Mouse (Mus musculus) forebrain, embryonic 12.5 days (tissue): ENCODE measurements at regions not wholly inside any gene's neighbourhood (a gene's known extent, or its start where the extent isn't known, plus 50 kb on each side); places are given as distances from the start of the nearest gene placed in this dataset.

ENCODE experiments used
- ATAC-seq: fragments of 200-750 bp; cut with Nextera tagmentation; 2 replicates; pipeline ENCODE4 v1.8.0; 2017; ENCODE audit warnings: moderate TSS enrichment; ENCODE audit not compliant: low FRiP score
- H3K27ac ChIP-seq: fragments of 300-500 bp; sonication (generic); 2 replicates; pipeline ENCODE4 v1.5.1; 2016; ENCODE audit warnings: mild to moderate bottlenecking
- H3K27me3 ChIP-seq: fragments of 300-500 bp; sonication (generic); 2 replicates; pipeline ENCODE4 v1.6.1; 2016; ENCODE audit warnings: mild to moderate bottlenecking
- H3K36me3 ChIP-seq: fragments of 300-500 bp; sonication (generic); replicated peaks from 2 replicates; pipeline ENCODE4 v1.6.1; 2016; ENCODE audit warnings: mild to moderate bottlenecking
- H3K4me1 ChIP-seq: fragments of 300-500 bp; sonication (generic); 2 replicates; pipeline ENCODE4 v1.6.1; 2016
- H3K4me2 ChIP-seq: fragments of 300-500 bp; sonication (generic); 2 replicates; pipeline ENCODE4 v1.6.1; 2016; ENCODE audit warnings: mild to moderate bottlenecking, moderate library complexity
- H3K4me3 ChIP-seq: fragments of 300-500 bp; sonication (generic); replicated peaks from 2 replicates; pipeline ENCODE4 v1.5.1; 2016; ENCODE audit warnings: mild to moderate bottlenecking
- H3K9ac ChIP-seq: fragments of 300-500 bp; sonication (generic); 2 replicates; pipeline ENCODE4 v1.6.1; 2016; ENCODE audit warnings: mild to moderate bottlenecking
- H3K9me3 ChIP-seq: fragments of 300-500 bp; sonication (generic); 2 replicates; pipeline ENCODE4 v1.6.1; 2016
- WGBS: fragments of 180-500 bp; shearing (Covaris S2); methylation state at CpG from one replicate; pipeline ENCODE4 v1.1.7; 2016; 5-methylcytosine and 5-hydroxymethylcytosine counted together

DNA sequence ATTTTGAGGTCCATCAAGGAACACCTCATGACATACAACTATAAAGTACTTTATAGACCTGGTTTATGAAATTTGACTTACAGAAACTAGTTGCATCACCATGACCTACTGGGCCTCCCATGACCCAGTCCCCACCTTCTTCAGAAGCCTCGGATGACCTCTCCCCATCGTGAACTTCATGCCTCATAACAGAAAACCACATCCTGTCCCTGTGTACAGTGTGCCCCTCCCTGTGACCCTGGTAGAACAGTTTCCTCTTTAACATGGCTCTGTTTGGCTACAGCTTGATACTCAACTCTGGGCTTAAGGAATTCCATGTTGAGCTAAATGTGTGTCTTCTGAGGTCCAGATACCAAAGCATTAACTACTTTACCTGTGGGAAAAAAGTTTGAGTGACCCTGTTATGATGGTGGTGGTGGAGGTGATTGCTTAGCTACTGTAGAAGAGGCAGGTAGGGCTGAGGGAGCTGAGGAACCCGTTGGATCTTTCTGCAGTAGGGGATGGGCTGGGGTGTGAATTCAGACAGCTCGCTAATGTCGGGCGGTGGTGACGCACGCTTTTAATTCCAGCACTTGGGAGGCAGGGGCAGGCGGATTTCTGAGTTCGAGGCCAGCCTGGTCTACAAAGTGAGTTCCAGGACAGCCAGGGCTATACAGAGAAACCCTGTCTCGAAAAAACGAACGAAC is 58.4 kb upstream of the Mdm1 start:
- no peak overlapping the region for H3K4me2 ChIP-seq
- WGBS, result 91% methylated on average over 13 of the region's 13 CpGs
- no peaks in the 10 kb centered on the region for H3K9me3 ChIP-seq
- H3K27me3 ChIP-seq, result no peaks in the 10 kb centered on the region
- no peak overlapping the region for H3K4me3 ChIP-seq
- H3K4me1 ChIP-seq, result peaks cover 7% of the 10 kb centered on the region
- H3K9ac ChIP-seq, result no peak overlapping the region
- H3K27ac ChIP-seq, result no peak overlapping the region
- no peaks in the 10 kb centered on the region for H3K36me3 ChIP-seq
- ATAC-seq, result no peak

DNA sequence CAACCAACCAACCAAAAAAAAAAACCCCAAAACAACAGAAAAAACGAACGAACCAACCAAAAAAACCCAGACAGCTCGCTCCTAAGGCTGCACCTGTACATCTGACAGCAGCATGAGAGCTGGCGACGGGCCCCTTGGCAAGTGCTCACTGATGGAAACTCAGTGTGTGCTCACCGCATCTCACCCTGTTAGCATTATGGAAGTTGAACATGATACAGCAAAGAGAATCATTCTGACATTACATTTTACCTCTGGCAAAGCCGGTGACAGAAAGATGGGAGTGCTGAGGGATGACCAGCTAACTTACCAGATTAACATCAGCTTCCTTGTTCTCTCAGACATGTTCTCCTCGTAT is 57.9 kb upstream of the Mdm1 start:
- H3K27me3 ChIP-seq, result no peaks in the 10 kb centered on the region
- no peak overlapping the region for H3K4me2 ChIP-seq
- H3K9ac ChIP-seq, result no peak overlapping the region
- H3K4me3 ChIP-seq, result no peak overlapping the region
- no peaks in the 10 kb centered on the region for H3K9me3 ChIP-seq
- no peak for ATAC-seq
- WGBS, result 90% methylated on average over 8 of the region's 8 CpGs
- H3K27ac ChIP-seq, result no peak overlapping the region
- H3K36me3 ChIP-seq, result no peaks in the 10 kb centered on the region
- H3K4me1 ChIP-seq, result peaks cover 12% of the 10 kb centered on the region

DNA sequence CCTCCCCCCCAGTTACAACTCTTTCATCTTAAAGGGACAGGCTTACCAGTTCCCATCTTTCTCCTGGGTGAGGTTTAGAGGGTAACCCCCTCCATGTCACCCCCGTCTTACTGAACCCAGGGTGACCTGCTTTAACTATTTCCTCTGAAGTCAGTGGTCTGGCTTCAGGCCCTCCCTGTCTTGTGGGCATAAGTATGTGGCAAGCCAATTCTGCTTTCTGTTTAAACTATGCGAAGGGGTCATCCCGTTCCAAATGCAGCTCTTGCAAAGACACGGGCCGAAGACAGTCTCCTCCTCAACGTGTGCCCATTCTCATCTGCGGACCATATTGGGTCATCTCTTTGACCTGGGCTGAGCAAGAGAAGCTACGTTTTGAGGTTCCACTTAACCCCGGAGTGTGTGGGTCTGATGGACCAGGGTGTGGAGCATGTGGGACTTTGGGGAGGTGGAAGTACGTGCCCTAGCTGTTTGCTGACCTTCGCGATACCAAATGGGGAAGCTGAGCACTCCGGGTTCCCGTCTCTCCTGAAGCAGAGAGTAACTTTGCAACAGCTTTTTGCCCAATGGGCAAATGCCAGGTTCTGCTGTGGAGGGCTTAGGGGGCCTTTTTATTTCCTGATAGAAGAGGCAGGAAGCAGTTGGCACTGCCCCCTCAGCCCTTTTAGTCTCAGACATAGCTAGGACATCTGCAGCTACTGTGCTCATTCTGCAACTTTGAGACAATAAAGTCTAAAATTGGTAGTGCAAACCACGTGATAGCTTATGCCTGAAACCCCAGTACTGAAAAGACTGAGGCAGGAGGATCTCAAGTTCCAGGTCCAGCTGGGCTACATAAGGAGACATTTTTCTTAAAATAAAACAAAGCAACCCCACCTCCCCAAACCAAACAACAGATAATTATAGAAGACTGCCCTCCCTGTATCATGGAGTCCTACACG is 56.3 kb upstream of the Mdm1 start:
- no peak overlapping the region for H3K4me3 ChIP-seq
- H3K9ac ChIP-seq, result no peak overlapping the region
- H3K27me3 ChIP-seq, result no peaks in the 10 kb centered on the region
- H3K4me2 ChIP-seq, result no peak overlapping the region
- peaks cover 12% of the 10 kb centered on the region for H3K4me1 ChIP-seq
- no peaks in the 10 kb centered on the region for H3K36me3 ChIP-seq
- H3K9me3 ChIP-seq, result no peaks in the 10 kb centered on the region
- WGBS, result 93% methylated on average over 16 of the region's 16 CpGs
- ATAC-seq, result no peak
- H3K27ac ChIP-seq, result no peak overlapping the region

DNA sequence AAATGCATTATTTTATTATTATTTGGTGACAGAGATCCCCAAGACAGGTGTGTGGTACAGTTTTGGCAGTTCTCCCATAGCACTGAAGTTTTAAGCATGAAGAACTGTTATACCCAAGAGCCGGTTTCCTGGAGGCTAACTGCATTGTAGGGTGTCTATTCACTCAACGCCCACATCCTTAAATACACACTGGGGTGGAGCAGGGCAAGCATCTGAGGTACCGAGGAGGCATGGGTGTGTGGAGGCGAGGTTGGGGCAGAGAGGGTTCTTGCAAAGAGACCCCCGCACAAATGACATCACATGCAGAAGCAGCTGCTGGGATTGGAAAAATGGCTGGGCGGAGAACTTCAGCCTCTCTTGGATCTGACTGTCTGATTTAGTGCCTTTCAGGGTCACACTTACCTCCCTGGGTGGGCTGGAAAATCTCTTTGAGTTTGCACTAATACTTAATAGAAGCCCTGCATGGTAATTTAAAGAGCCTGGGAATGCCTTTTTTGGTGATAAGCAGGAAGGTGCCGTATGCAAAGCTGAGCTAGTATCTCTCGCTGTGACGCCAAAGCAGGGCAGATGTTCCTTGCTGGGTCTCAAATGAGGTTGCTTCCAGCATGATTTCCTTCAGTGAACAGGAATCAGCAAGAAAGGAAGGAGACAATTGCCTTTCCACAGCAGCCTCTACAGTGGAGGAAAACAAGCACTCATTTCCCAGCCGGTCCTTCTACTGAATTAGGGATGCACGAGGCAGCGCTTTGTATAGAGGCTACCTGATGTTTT is 53.9 kb upstream of the Mdm1 start:
- no peak overlapping the region for H3K4me3 ChIP-seq
- no peaks in the 10 kb centered on the region for H3K36me3 ChIP-seq
- peaks cover 15% of the 10 kb centered on the region for H3K4me1 ChIP-seq
- H3K4me2 ChIP-seq, result peak overlapping the region; percentile 24
- no peaks in the 10 kb centered on the region for H3K9me3 ChIP-seq
- no peaks in the 10 kb centered on the region for H3K27me3 ChIP-seq
- H3K27ac ChIP-seq, result peak overlapping the region; percentile 9; the same call in 1 of the 2 replicates
- WGBS, result 21% methylated on average over 12 of the region's 12 CpGs
- ATAC-seq, result peak; percentile 46; the same call in 1 of the 2 replicates
- no peak overlapping the region for H3K9ac ChIP-seq

DNA sequence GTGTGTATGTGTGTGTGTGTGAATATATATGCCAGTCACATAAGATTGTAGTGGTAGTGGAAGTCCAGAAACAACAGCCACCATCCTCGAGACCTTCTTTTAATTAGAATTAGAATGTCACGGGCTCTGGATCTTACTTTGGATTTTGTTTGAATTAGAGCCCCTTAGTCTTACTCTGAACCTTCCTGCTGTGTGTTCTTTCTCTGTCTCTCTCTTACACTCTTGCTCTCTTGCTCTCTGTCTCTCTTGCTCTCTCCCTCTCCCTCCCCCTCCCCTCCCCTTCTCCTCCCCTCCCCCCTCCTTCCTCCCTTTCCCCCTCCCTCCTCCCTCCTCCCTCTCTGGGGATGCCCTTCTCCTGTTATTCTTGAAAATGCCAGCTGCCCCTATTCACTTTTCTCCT is 53.1 kb upstream of the Mdm1 start:
- Histone ChIP-seq H3K4me1 (peaks cover 15% of the 10 kb centered on the region), H3K4me3 (no peak overlapping the region), H3K9ac (no peak overlapping the region), H3K36me3 (no peaks in the 10 kb centered on the region), H3K9me3 (no peaks in the 10 kb centered on the region), H3K27ac (0 out of 2 replicates have a peak overlapping the region, but pooled peaks have one; percentile 9), H3K27me3 (no peaks in the 10 kb centered on the region), H3K4me2 (peak overlapping the region; percentile 24; the same call in 1 of the 2 replicates)
- 0 out of 2 replicates have a peak, but pooled peaks have one; percentile 27 for ATAC-seq
- 45% methylated on average over 2 of the region's 2 CpGs for WGBS

DNA sequence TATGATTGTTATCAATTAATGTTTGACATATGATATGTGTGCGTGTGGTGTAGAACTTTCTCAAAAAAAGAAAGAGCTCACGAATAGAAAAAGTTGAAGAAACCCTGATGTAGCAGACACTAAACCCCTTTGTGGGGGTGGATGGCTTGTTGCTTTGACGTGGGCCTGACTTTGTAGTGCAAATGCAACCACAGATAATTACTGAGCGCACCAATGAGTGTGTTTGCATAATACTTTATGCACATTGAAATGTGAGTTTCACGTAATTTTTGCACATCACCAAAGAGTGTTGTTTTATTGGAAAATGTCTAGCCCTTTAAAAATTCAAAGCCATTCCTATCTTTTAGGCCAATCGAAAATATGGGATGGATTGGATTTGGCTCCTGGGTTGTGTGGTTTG is 51.7 kb upstream of the Mdm1 start:
- WGBS, result 83% methylated on average over 6 of the region's 6 CpGs
- Histone ChIP-seq H3K27me3 (no peaks in the 10 kb centered on the region), H3K4me3 (no peak overlapping the region), H3K27ac (no peak overlapping the region), H3K4me1 (peaks cover 15% of the 10 kb centered on the region), H3K9me3 (no peaks in the 10 kb centered on the region), H3K9ac (no peak overlapping the region), H3K36me3 (no peaks in the 10 kb centered on the region), H3K4me2 (no peak overlapping the region)
- no peak for ATAC-seq

DNA sequence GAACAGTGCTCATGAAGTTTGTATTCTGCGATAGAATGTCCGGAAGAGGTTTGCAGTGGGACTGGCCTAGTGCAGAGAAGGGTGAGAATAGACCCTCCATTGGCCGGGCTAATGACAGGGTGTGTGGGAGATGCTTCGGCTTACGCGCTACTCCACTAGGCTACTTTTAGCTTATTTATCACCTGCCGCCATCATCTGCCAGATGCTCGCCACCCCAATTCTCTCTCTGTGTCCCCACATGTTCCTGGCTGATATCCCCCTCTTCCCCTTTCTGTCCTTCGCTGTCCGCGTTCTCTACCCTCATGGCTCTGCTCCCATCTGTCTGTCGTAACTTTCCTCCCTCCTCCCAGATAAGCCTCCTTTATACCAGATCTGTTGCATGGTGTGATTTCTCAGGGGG is 50.1 kb upstream of the Mdm1 start:
- no peaks in the 10 kb centered on the region for H3K9me3 ChIP-seq
- 96% methylated on average over 12 of the region's 12 CpGs for WGBS
- H3K4me1 ChIP-seq, result peaks cover 15% of the 10 kb centered on the region
- no peaks in the 10 kb centered on the region for H3K27me3 ChIP-seq
- no peak overlapping the region for H3K27ac ChIP-seq
- H3K36me3 ChIP-seq, result no peaks in the 10 kb centered on the region
- H3K4me3 ChIP-seq, result no peak overlapping the region
- no peak overlapping the region for H3K4me2 ChIP-seq
- ATAC-seq, result no peak
- no peak overlapping the region for H3K9ac ChIP-seq
